In genomic region chr9:119401801-119402214, GRCm38 (mm10) we compare ENCODE assay signal across 7 mouse cellular contexts. TPM values are rescaled to one million over a fixed set of nuclear protein-coding genes. Genes with fewer than 3 reads are reported as not detected.
A peak's percentile ranks its signal among the peaks of the same experiment; 100 is the strongest.
DNase-seq lines count a peak whose midpoint lies in the region; ATAC-seq and TF ChIP-seq lines count a peak whose summit lies in the region.

Gene Acvr2b (plus strand): TSS chr9:119402118.

- peak; percentile 95 for ATAC-seq in embryonic facial prominence, embryonic 11.5 days (replicated peaks; ENCODE audit: insufficient number of reproducible peaks, low FRiP score, low TSS enrichment, low read depth)
- ATAC-seq in limb, embryonic 13.5 days (ENCODE audit: low FRiP score, low read depth) = peak; percentile 93
- ATAC-seq in midbrain, embryonic 15.5 days (replicated peaks) = peak; percentile 93

- peak within 1 kb of the TSS; percentile 65 for H3K4me2 ChIP-seq in embryonic facial prominence, embryonic 11.5 days (ENCODE audit: low read depth, low read length)
- peak within 1 kb of the TSS; percentile 96 for H3K4me2 ChIP-seq in limb, embryonic 13.5 days (replicated peaks)
- peak within 1 kb of the TSS; percentile 77 for H3K4me2 ChIP-seq in midbrain, embryonic 15.5 days

- peak within 1 kb of the TSS; percentile 97 for H3K27ac ChIP-seq in embryonic facial prominence, embryonic 11.5 days (replicated peaks; ENCODE audit: low read depth, low read length)
- H3K27ac ChIP-seq in limb, embryonic 13.5 days = peak within 1 kb of the TSS; percentile 96
- H3K27ac ChIP-seq in midbrain, embryonic 15.5 days = peak within 1 kb of the TSS; percentile 99
- H3K27ac ChIP-seq in spleen, adult 2 months (ENCODE audit: insufficient read depth, low read length) = peak within 1 kb of the TSS; percentile 35; the same call in 1 of the 2 replicates

- peak; percentile 96 for DNase-seq in adrenal gland, postnatal 25 days
- DNase-seq in embryonic facial prominence, embryonic 11.5 days (ENCODE audit: low spot score) = peak; percentile 99
- DNase-seq in heart, adult 8-10 months (ENCODE audit: low spot score) = peak; percentile 89
- DNase-seq in kidney, adult 9 months = peak; percentile 96
- DNase-seq in spleen, adult 2 months (ENCODE audit: low read depth in 1 of 2, low spot score in 2 of 2) = peak; percentile 28 to 60

- peaks cover 2% of the 10 kb centered on the region; the same call in 1 of the 2 replicates for H3K4me1 ChIP-seq in embryonic facial prominence, embryonic 11.5 days (ENCODE audit: control insufficient read depth, insufficient read depth, low read length)
- peaks cover 32% of the 10 kb centered on the region for H3K4me1 ChIP-seq in limb, embryonic 13.5 days
- H3K4me1 ChIP-seq in midbrain, embryonic 15.5 days = peaks cover 40% of the 10 kb centered on the region
- H3K4me1 ChIP-seq in spleen, adult 2 months (ENCODE audit: control insufficient read depth, insufficient read depth, insufficient read length) = peaks cover 6% of the 10 kb centered on the region

- peak within 1 kb of the TSS; percentile 100 for H3K9ac ChIP-seq in embryonic facial prominence, embryonic 11.5 days (replicated peaks; ENCODE audit: low read length)
- peak within 1 kb of the TSS; percentile 97 for H3K9ac ChIP-seq in limb, embryonic 13.5 days
- peak within 1 kb of the TSS; percentile 99 for H3K9ac ChIP-seq in midbrain, embryonic 15.5 days

- H3K9me3 ChIP-seq in embryonic facial prominence, embryonic 11.5 days (replicated peaks; ENCODE audit: control insufficient read depth, low read length) = no peaks in the 10 kb centered on the region
- H3K9me3 ChIP-seq in limb, embryonic 13.5 days = no peaks in the 10 kb centered on the region
- no peaks in the 10 kb centered on the region for H3K9me3 ChIP-seq in midbrain, embryonic 15.5 days

- TF ChIP-seq CTCF in spleen, adult 2 months (IDR thresholded peaks at IDR 0.05; ENCODE audit: extremely low read depth, insufficient read depth, insufficient read length, insufficient replicate concordance) = no peak

- TF ChIP-seq POLR2A in spleen, adult 2 months (IDR thresholded peaks at IDR 0.05; ENCODE audit: low read depth, low read length) = no peak

- whole genome bisulfite sequencing in embryonic facial prominence, embryonic 11.5 days = 0% methylated on average over 19 of the region's 32 CpGs
- WGBS in limb, embryonic 13.5 days = under 1% methylated on average over 25 of the region's 32 CpGs
- 0% methylated on average over 24 of the region's 32 CpGs for WGBS in midbrain, embryonic 15.5 days
- 1% methylated on average over 28 of the region's 32 CpGs for WGBS in spleen, adult 2 months

- no peaks in the 10 kb centered on the region for H3K36me3 ChIP-seq in embryonic facial prominence, embryonic 11.5 days (replicated peaks; ENCODE audit: control insufficient read depth, insufficient read depth, low read depth, low read length)
- 0 out of 2 replicates have a peak, but pooled peaks cover 4% of the 10 kb centered on the region for H3K36me3 ChIP-seq in limb, embryonic 13.5 days
- no peaks in the 10 kb centered on the region for H3K36me3 ChIP-seq in midbrain, embryonic 15.5 days (replicated peaks)
- H3K36me3 ChIP-seq in spleen, adult 2 months (ENCODE audit: control insufficient read depth, insufficient read depth, low read length) = no peaks in the 10 kb centered on the region

- H3K27me3 ChIP-seq in embryonic facial prominence, embryonic 11.5 days (ENCODE audit: control insufficient read depth, insufficient read depth, low read length) = no peaks in the 10 kb centered on the region
- H3K27me3 ChIP-seq in limb, embryonic 13.5 days = no peaks in the 10 kb centered on the region
- H3K27me3 ChIP-seq in midbrain, embryonic 15.5 days (replicated peaks) = no peaks in the 10 kb centered on the region
- peaks cover 13% of the 10 kb centered on the region for H3K27me3 ChIP-seq in spleen, adult 2 months (ENCODE audit: control insufficient read depth, insufficient read depth, low read length)

- H3K4me3 ChIP-seq in embryonic facial prominence, embryonic 11.5 days (ENCODE audit: low read depth, low read length) = peak within 1 kb of the TSS; percentile 100
- H3K4me3 ChIP-seq in limb, embryonic 13.5 days = peak within 1 kb of the TSS; percentile 83
- peak within 1 kb of the TSS; percentile 68 for H3K4me3 ChIP-seq in midbrain, embryonic 15.5 days
- peak within 1 kb of the TSS; percentile 44 for H3K4me3 ChIP-seq in spleen, adult 2 months (ENCODE audit: extremely low read depth, insufficient read depth, insufficient read length)

RNA-seq across cellular contexts. Expression of gene Acvr2b, which starts in this region (rescaled TPM):
- 10.2 and 10.5 TPM in 2 replicates for total RNA-seq in adrenal gland, postnatal 25 days (2021)
- 43.9 and 49.5 TPM in 2 replicates for polyA plus RNA-seq in embryonic facial prominence, embryonic 11.5 days (2014; fragmentation: Nextera tagmentation; extraction: Ambion mirVana)
- total RNA-seq in heart, adult 8-10 months (2022) = 1 to 10 TPM; 3.5 to 7.6 (median 5.4) TPM
- polyA plus RNA-seq in limb, embryonic 13.5 days (2015; fragmentation: Nextera tagmentation; extraction: Ambion mirVana) = 23.1 and 26.3 TPM in 2 replicates
- 65.4 and 67.3 TPM in 2 replicates for polyA plus RNA-seq in midbrain, embryonic 15.5 days (2015; fragmentation: Nextera tagmentation; extraction: Ambion mirVana)
- 1.3 and 1.5 TPM in 2 replicates for polyA plus RNA-seq in spleen, adult 2 months (2012; rRNA removed)

Comparison
In these comparisons a context has a peak if more than half of its experiments do, and no peak if none do; other contexts are left out.
1. Peak in every context shown above with its lines: DNase-seq, ATAC-seq, H3K4me3 ChIP-seq and H3K27ac ChIP-seq.
2. DNase-seq: peak in every context shown above with its lines; median percentile 99 in embryonic facial prominence, embryonic 11.5 days; 96 in adrenal gland, postnatal 25 days; 96 in kidney, adult 9 months; 89 in heart, adult 8-10 months; 44 in spleen, adult 2 months.
3. H3K27ac ChIP-seq: peak in every context shown above with its lines; median percentile 99 in midbrain, embryonic 15.5 days; 97 in embryonic facial prominence, embryonic 11.5 days; 96 in limb, embryonic 13.5 days; 35 in spleen, adult 2 months.
4. H3K4me3 ChIP-seq: peak in every context shown above with its lines; median percentile 100 in embryonic facial prominence, embryonic 11.5 days; 83 in limb, embryonic 13.5 days; 68 in midbrain, embryonic 15.5 days; 44 in spleen, adult 2 months.